Mouse (Mus musculus): ENCODE measurements around the gene Mbnl2.

DNA sequence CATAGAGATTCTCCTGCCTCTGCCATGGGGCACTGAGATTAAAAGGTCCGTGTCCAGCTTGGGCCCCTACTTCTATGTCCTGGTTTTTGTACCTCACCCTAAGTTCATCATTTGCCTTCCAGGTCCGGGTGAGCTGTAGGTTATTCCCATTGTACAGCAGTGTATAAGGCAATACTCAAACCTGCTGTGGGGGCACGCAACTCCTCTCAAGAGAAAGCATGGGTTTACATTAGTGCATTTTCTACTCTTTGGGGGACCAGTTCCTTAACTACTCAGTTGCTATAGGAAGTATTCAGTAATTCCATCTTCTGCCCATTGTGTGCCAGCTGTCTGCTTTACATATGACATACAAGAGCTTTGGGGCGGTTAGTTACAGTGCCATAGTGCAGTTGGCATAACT, 205.5 kb downstream of the Mbnl2 start:
- TF ChIP-seq CTCF (IDR thresholded peaks at IDR 0.05; ENCODE audit: low read depth, low read length) = no peak
- no peak for TF ChIP-seq GATA1 (IDR thresholded peaks at IDR 0.05; ENCODE audit: borderline replicate concordance, low read length)
- no peak for TF ChIP-seq GATA2 (IDR thresholded peaks at IDR 0.05; ENCODE audit: borderline replicate concordance, low read depth, low read length)

Data from G1E (cell line).